Mouse (Mus musculus): ENCODE results near the gene Tsen54. TPM values are rescaled to one million over a fixed set of nuclear protein-coding genes. Genes with fewer than 3 reads are reported as not detected.
"Not testable (repeated sequence)": the region's sequence is repeated elsewhere in the genome, so short reads cannot be mapped to it uniquely, and the experiment has no call there.

Tsen54 gene
- polyA plus RNA-seq, 1 experiment = not detected

DNA sequence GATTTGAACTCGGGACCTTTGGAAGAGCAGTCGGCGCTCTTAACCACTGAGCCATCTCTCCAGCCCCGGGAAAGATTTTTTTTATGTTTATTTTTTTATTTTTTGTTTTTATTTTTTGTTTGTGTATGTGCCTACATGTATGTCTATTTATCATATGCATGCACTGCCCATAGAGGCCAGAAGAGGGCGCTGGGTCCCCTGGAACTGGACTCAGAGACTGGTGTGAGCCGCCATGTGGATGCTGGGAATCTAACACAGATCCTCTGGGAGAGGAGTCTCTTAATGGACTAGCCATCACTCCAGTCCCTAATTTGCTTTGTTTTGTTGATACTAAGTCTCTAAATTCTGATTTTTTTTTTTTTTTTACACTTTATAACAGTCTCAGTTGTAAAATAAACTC is 26.5 kb downstream of the Tsen54 start:
- no peak for TF ChIP-seq CTCF (IDR thresholded peaks at IDR 0.05; ENCODE audit: insufficient read depth, low read depth, low read length)
- TF ChIP-seq POLR2A (IDR thresholded peaks at IDR 0.05; ENCODE audit: insufficient read depth, low read depth, low read length) = no peak
- no peak overlapping the region for H3K4me3 ChIP-seq (ENCODE audit: insufficient read depth, low read depth, low read length)
- no peaks in the 10 kb centered on the region for H3K4me1 ChIP-seq (ENCODE audit: control insufficient read depth, insufficient read depth, low read length)
- no peak overlapping the region for H3K27ac ChIP-seq (ENCODE audit: insufficient read depth, low read depth, low read length)
- WGBS = 83% methylated on average over 6 of the region's 6 CpGs

DNA sequence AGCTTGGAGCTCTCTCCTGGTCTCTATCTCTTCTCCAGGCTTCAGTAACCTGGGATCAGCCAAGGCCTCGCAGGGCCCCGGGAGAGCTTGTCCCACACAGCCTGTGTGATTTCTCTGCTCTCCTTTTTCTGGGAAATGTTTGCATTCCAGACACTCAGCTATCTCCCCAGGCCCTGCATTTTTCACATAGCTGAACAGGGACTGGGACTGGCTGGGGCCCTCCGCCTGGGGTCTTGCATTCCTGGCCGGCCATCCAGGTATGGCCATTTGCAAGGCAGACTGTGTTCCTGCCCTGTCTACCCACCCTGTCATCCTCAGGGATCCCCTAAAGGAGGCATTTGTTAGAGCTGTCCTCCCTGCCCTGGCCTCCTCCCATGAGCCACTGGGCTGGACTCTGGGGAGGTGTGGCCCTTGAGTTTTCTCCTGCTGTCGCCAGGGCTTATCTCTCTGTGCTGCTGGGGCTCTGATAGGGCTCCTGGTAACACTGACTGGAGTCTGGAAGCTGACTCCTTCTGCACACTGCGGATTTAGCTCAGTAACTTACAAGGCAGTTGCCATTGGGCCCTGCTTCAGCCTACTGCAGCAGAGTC is 27.5 kb downstream of the Tsen54 start:
- TF ChIP-seq POLR2A (IDR thresholded peaks at IDR 0.05; ENCODE audit: insufficient read depth, low read depth, low read length) (no peak), CTCF (IDR thresholded peaks at IDR 0.05; ENCODE audit: insufficient read depth, low read depth, low read length) (no peak)
- 58% methylated on average over 6 of the region's 6 CpGs for WGBS
- no peak overlapping the region for H3K27ac ChIP-seq (ENCODE audit: insufficient read depth, low read depth, low read length)
- H3K4me1 ChIP-seq (ENCODE audit: control insufficient read depth, insufficient read depth, low read length) = no peaks in the 10 kb centered on the region
- H3K4me3 ChIP-seq (ENCODE audit: insufficient read depth, low read depth, low read length) = no peak overlapping the region

DNA sequence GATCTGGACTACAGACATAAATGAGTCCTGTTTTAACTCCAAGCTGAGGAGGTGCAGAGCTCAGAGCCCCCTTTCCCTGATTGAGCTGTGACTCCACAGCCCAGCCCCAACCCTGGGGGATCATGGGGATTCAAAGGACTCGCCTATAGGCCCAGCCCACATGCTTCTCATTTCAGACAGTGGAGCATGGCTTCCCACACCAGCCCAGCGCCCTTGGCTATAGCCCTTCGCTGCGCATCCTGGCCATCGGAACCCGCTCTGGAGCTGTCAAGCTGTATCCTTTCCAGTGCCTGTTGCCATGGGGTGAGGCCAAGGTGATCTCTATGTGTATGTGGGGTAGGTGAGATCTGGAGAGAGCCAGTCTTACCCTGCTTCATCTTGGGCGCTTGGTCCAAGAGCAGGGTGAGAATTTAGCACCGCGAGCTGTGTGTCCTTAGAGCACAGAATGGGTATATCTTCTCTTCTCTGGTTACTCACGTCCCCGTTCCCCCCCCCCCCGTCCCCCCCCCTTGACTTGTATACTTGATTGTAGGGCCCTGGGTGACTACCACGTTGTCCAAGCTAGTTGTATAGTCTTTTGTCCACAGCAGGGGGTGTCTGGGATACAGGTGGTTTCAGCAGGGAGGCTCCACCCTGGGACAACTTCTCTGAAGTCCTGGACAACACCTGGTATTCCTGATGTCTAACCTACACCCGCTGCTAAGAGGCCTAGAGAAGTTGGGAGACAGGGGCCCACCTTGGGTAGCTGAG is 28.8 kb downstream of the Tsen54 start:
- WGBS = 78% methylated on average over 14 of the region's 14 CpGs
- Histone ChIP-seq H3K4me1 (ENCODE audit: control insufficient read depth, insufficient read depth, low read length) (no peaks in the 10 kb centered on the region), H3K27ac (ENCODE audit: insufficient read depth, low read depth, low read length) (no peak overlapping the region), H3K4me3 (ENCODE audit: insufficient read depth, low read depth, low read length) (no peak overlapping the region)
- TF ChIP-seq CTCF (IDR thresholded peaks at IDR 0.05; ENCODE audit: insufficient read depth, low read depth, low read length) (no peak), POLR2A (IDR thresholded peaks at IDR 0.05; ENCODE audit: insufficient read depth, low read depth, low read length) (no peak)

GRCm38 (mm10) chr11:115843891-115844239 is 29.3 kb downstream of the Tsen54 start:
- TF ChIP-seq CTCF (IDR thresholded peaks at IDR 0.05; ENCODE audit: insufficient read depth, low read depth, low read length) = no peak
- TF ChIP-seq POLR2A (IDR thresholded peaks at IDR 0.05; ENCODE audit: insufficient read depth, low read depth, low read length) = no peak
- Histone ChIP-seq H3K4me3 (ENCODE audit: insufficient read depth, low read depth, low read length) (no peak overlapping the region), H3K4me1 (ENCODE audit: control insufficient read depth, insufficient read depth, low read length) (no peaks in the 10 kb centered on the region), H3K27ac (ENCODE audit: insufficient read depth, low read depth, low read length) (no peak overlapping the region)
- WGBS = 92% methylated on average over 5 of the region's 5 CpGs

DNA sequence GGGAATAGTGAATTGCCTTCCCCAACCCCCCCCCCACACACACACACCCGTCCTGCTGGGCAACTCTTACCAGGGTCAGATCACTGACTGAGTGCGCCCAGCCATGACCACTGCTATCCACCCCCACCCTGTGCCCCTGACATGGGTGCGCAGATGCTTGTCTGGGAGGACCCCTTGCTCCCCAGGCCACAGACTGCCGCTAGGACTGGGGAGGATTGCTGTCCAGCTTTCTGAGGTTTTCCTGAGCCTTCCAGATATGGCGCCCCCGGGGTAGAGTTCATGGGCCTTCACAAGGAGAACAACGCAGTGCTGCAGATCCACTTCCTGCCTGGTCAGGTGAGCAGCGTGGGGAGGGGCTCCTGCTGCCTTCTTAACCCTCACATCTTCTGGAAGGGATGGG is 29.7 kb downstream of the Tsen54 start:
- Histone ChIP-seq H3K4me3 (ENCODE audit: insufficient read depth, low read depth, low read length) (no peak overlapping the region), H3K4me1 (ENCODE audit: control insufficient read depth, insufficient read depth, low read length) (no peaks in the 10 kb centered on the region), H3K27ac (ENCODE audit: insufficient read depth, low read depth, low read length) (no peak overlapping the region)
- TF ChIP-seq POLR2A (IDR thresholded peaks at IDR 0.05; ENCODE audit: insufficient read depth, low read depth, low read length) (no peak), CTCF (IDR thresholded peaks at IDR 0.05; ENCODE audit: insufficient read depth, low read depth, low read length) (no peak)
- WGBS = 70% methylated on average over 8 of the region's 8 CpGs

DNA sequence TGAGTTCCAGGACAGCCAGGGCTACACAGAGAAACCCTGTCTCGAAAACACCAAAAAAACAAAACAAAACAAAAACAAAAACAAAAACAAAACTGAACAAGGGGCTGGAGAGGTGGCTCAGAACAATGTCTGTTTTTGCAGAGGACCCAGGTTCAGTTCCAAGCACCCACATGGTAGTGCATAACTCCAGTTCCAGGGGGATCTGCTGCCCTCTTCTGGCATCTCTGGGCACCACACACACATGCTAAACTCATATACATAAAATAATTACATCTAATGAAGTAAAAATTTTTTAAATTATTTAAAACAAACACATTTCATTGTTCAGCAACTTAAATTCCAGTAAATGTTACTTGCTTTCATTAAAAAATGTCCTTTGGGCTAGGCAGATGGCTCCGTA is 31.3 kb downstream of the Tsen54 start:
- TF ChIP-seq CTCF (IDR thresholded peaks at IDR 0.05; ENCODE audit: insufficient read depth, low read depth, low read length) = no peak
- TF ChIP-seq POLR2A (IDR thresholded peaks at IDR 0.05; ENCODE audit: insufficient read depth, low read depth, low read length) = no peak
- Histone ChIP-seq H3K4me1 (ENCODE audit: control insufficient read depth, insufficient read depth, low read length) (no peaks in the 10 kb centered on the region), H3K4me3 (ENCODE audit: insufficient read depth, low read depth, low read length) (no peak overlapping the region), H3K27ac (ENCODE audit: insufficient read depth, low read depth, low read length) (no peak overlapping the region)
- WGBS = 98% methylated on average over 2 of the region's 2 CpGs

- WGBS = 52% methylated on average over 6 of the region's 6 CpGs
- Histone ChIP-seq H3K27ac (ENCODE audit: insufficient read depth, low read depth, low read length) (no peak overlapping the region), H3K4me1 (ENCODE audit: control insufficient read depth, insufficient read depth, low read length) (peaks cover 20% of the 10 kb centered on the region), H3K4me3 (ENCODE audit: insufficient read depth, low read depth, low read length) (no peak overlapping the region)
- TF ChIP-seq POLR2A (IDR thresholded peaks at IDR 0.05; ENCODE audit: insufficient read depth, low read depth, low read length) = no peak
- no peak for TF ChIP-seq CTCF (IDR thresholded peaks at IDR 0.05; ENCODE audit: insufficient read depth, low read depth, low read length)
Measured at GRCm38 (mm10) chr11:115854674-115855073, 40.1 kb downstream of the Tsen54 start.

GRCm38 (mm10) chr11:115857146-115857545 is 42.6 kb downstream of the Tsen54 start:
- WGBS = 89% methylated on average over 4 of the region's 4 CpGs
- not testable (repeated sequence) for H3K4me3 ChIP-seq (ENCODE audit: insufficient read depth, low read depth, low read length); H3K27ac ChIP-seq (ENCODE audit: insufficient read depth, low read depth, low read length)
- H3K4me1 ChIP-seq (ENCODE audit: control insufficient read depth, insufficient read depth, low read length) = peaks cover 20% of the 10 kb centered on the region

DNA sequence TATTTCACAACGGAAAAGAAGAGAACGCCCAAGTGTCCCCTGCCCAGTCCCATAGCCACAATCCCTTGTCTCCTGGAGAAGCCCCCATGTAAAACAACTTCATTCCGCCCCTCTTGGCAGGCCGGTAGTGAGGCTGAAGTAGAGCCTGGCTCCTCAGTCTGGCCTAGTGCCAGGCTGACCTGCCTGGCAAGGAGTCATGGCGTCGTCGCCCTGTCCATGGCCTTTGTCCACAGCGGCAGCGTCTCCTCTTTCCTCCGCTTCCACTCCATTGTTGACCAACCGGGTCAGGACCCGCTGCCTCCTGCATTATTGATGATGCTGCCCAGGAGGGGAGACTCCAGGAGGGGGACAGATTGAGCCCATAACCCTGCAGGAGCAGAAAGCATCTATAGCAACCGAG is 43.4 kb downstream of the Tsen54 start:
- Histone ChIP-seq H3K4me3 (ENCODE audit: insufficient read depth, low read depth, low read length) (no peak overlapping the region), H3K4me1 (ENCODE audit: control insufficient read depth, insufficient read depth, low read length) (peaks cover 20% of the 10 kb centered on the region), H3K27ac (ENCODE audit: insufficient read depth, low read depth, low read length) (no peak overlapping the region)
- TF ChIP-seq CTCF (IDR thresholded peaks at IDR 0.05; ENCODE audit: insufficient read depth, low read depth, low read length) (no peak), POLR2A (IDR thresholded peaks at IDR 0.05; ENCODE audit: insufficient read depth, low read depth, low read length) (no peak)
- WGBS = 62% methylated on average over 13 of the region's 13 CpGs

Measured in olfactory bulb, adult 2 months (tissue).